Mouse (Mus musculus) c-Kit-positive CD71-positive TER-119-negative erythroid progenitor cells, embryonic 14.5 days (primary cell): ENCODE results near the gene Cdh23.
"Not testable (repeated sequence)": the region's sequence is repeated elsewhere in the genome, so short reads cannot be mapped to it uniquely, and the experiment has no call there.

Source experiments
- DNase-seq: peaks from one replicate; pipeline ENCODE4 v3.0.0-alpha.2; 2013; ENCODE audit warnings: low read depth

Gene Cdh23

GRCm38 (mm10) chr10:60696390-60696789, at the start of gene Cdh23:
Gene Cdh23 (minus strand): TSS chr10:60696490.
- DNase-seq, result no peak

GRCm38 (mm10) chr10:60744543-60745290, 48.4 kb upstream of the Cdh23 start:
- DNase-seq, result no peak

- DNase-seq, result no peak
These were observed 47.4 kb upstream of the Cdh23 start for GRCm38 (mm10) chr10:60743681-60744080.

- DNase-seq, result no peak
These were observed 46.7 kb upstream of the Cdh23 start for GRCm38 (mm10) chr10:60742942-60743341.

- DNase-seq, result not testable (repeated sequence)
These were observed 46.0 kb upstream of the Cdh23 start for GRCm38 (mm10) chr10:60742296-60742695.

GRCm38 (mm10) chr10:60741435-60741834, 45.1 kb upstream of the Cdh23 start:
- DNase-seq, result no peak

GRCm38 (mm10) chr10:60739619-60740363, 43.5 kb upstream of the Cdh23 start:
- no peak for DNase-seq

GRCm38 (mm10) chr10:60737886-60738640, 41.8 kb upstream of the Cdh23 start:
- no peak for DNase-seq

- no peak for DNase-seq
These were observed 41.0 kb upstream of the Cdh23 start for GRCm38 (mm10) chr10:60737169-60737728.

GRCm38 (mm10) chr10:60735737-60736136, 39.4 kb upstream of the Cdh23 start:
- no peak for DNase-seq

- no peak for DNase-seq
These were observed 37.2 kb upstream of the Cdh23 start for GRCm38 (mm10) chr10:60733471-60733870.

GRCm38 (mm10) chr10:60732397-60732861, 36.1 kb upstream of the Cdh23 start:
- DNase-seq, result no peak

GRCm38 (mm10) chr10:60731742-60732141, 35.5 kb upstream of the Cdh23 start:
- no peak for DNase-seq

- no peak for DNase-seq
These were observed 31.0 kb upstream of the Cdh23 start for GRCm38 (mm10) chr10:60727301-60727700.

GRCm38 (mm10) chr10:60726896-60727295, 30.6 kb upstream of the Cdh23 start:
- no peak for DNase-seq

- DNase-seq, result no peak
These were observed 28.2 kb upstream of the Cdh23 start for GRCm38 (mm10) chr10:60724496-60724895.

GRCm38 (mm10) chr10:60723345-60723744, 27.1 kb upstream of the Cdh23 start:
- DNase-seq, result no peak

- DNase-seq, result no peak
These were observed 25.4 kb upstream of the Cdh23 start for GRCm38 (mm10) chr10:60721640-60722039.

- DNase-seq, result no peak
These were observed 24.2 kb upstream of the Cdh23 start for GRCm38 (mm10) chr10:60720461-60720860.

GRCm38 (mm10) chr10:60718491-60718890, 22.2 kb upstream of the Cdh23 start:
- no peak for DNase-seq

GRCm38 (mm10) chr10:60716449-60716848, 20.2 kb upstream of the Cdh23 start:
- DNase-seq, result no peak

GRCm38 (mm10) chr10:60712299-60712698, 16.0 kb upstream of the Cdh23 start:
- DNase-seq, result not testable (repeated sequence)
